ENCODE assay signal across 21 mouse cellular contexts in genomic region chr3:146569594-146569993, GRCm38 (mm10). TPM values are rescaled to one million over a fixed set of nuclear protein-coding genes. Genes with fewer than 3 reads are reported as not detected.
"Had no signal": no experiment of that assay in that cellular context is flagged by ENCODE, and none has a peak within 500 bp of the region (broad histone marks: within the 10 kb centered on the region; RNA-seq: fewer than 3 reads in every experiment).

No protein-coding gene starts in this region.

- DNase-seq: kidney, adult 2 months; kidney, postnatal 14 days; layer of hippocampus, adult 9-11 months; layer of hippocampus, postnatal 36 days; lung, postnatal 14 days; retina, postnatal 1 day; right cerebral cortex, postnatal 4 days; thymus, postnatal 36 days had no signal

- H3K4me3 ChIP-seq: intestine, embryonic 15.5 days; kidney, embryonic 15.5 days; limb, embryonic 15.5 days; lung, embryonic 15.5 days; midbrain, embryonic 12.5 days; neural tube, embryonic 13.5 days had no signal

- H3K27me3 ChIP-seq: intestine, embryonic 15.5 days; kidney, embryonic 15.5 days; limb, embryonic 15.5 days; lung, embryonic 15.5 days; midbrain, embryonic 12.5 days; neural tube, embryonic 13.5 days had no signal

- H3K4me2 ChIP-seq: intestine, embryonic 15.5 days; kidney, embryonic 15.5 days; limb, embryonic 15.5 days; lung, embryonic 15.5 days; midbrain, embryonic 12.5 days; neural tube, embryonic 13.5 days had no signal

- H3K4me1 ChIP-seq: intestine, embryonic 15.5 days; kidney, embryonic 15.5 days; limb, embryonic 15.5 days; lung, embryonic 15.5 days; neural tube, embryonic 13.5 days had no signal

- H3K27ac ChIP-seq: intestine, embryonic 15.5 days; kidney, embryonic 15.5 days; limb, embryonic 15.5 days; lung, embryonic 15.5 days; midbrain, embryonic 12.5 days; neural tube, embryonic 13.5 days had no signal

- ATAC-seq: midbrain, embryonic 16.5 days had no signal

- H3K9me3 ChIP-seq: intestine, embryonic 15.5 days; kidney, embryonic 15.5 days; limb, embryonic 15.5 days; lung, embryonic 15.5 days; midbrain, embryonic 12.5 days; neural tube, embryonic 13.5 days had no signal

- H3K36me3 ChIP-seq: intestine, embryonic 15.5 days; kidney, embryonic 15.5 days; limb, embryonic 15.5 days; lung, embryonic 15.5 days; midbrain, embryonic 12.5 days; neural tube, embryonic 13.5 days had no signal

- H3K9ac ChIP-seq: intestine, embryonic 15.5 days; kidney, embryonic 15.5 days; limb, embryonic 15.5 days; lung, embryonic 15.5 days; midbrain, embryonic 12.5 days; neural tube, embryonic 13.5 days had no signal

RNA-seq across cellular contexts. Expression of gene Uox, which starts 0.6 kb away (rescaled TPM):
- total RNA-seq: megakaryocyte-erythroid progenitor cell, adult 5-6 weeks had no signal
- polyA plus RNA-seq: kidney, adult 2 months; limb, embryonic 11.5 days; midbrain, embryonic 12.5 days; midbrain, embryonic 16.5 days; neural tube, embryonic 13.5 days; spleen, adult 2 months had no signal

RNA-seq across cellular contexts. Expression of gene Dnase2b, which starts 45.8 kb away (rescaled TPM):
- total RNA-seq: layer of hippocampus, adult 18-20 months; layer of hippocampus, postnatal 36 days; left cerebral cortex, adult 8-10 months; left cerebral cortex, postnatal 25 days; megakaryocyte-erythroid progenitor cell, adult 5-6 weeks had no signal
- polyA plus RNA-seq: kidney, adult 2 months; limb, embryonic 11.5 days; lung, embryonic 15.5 days; midbrain, embryonic 12.5 days; midbrain, embryonic 16.5 days; neural tube, embryonic 13.5 days; spleen, adult 2 months had no signal
